Mouse (Mus musculus) megakaryocyte, embryonic 14.5 days (primary cell): ENCODE measurements at regions not wholly inside any gene's neighbourhood (a gene's known extent, or its start where the extent isn't known, plus 50 kb on each side); places are given as distances from the start of the nearest gene placed in this dataset.

Experiments
- H3K27me3 ChIP-seq: replicated peaks from 2 replicates; pipeline ENCODE3; 2012; ENCODE audit warnings: inconsistent platforms
- H3K36me3 ChIP-seq: replicated peaks from 2 replicates; pipeline ENCODE3; 2012; ENCODE audit warnings: low read length, inconsistent platforms, mixed read lengths
- H3K4me1 ChIP-seq: 2 replicates; pipeline ENCODE4 v1.6.1; 2012; ENCODE audit warnings: inconsistent platforms
- H3K4me3 ChIP-seq: replicated peaks from 2 replicates; pipeline ENCODE3; 2012; ENCODE audit warnings: moderate library complexity, mild to moderate bottlenecking, inconsistent platforms
- H3K9me3 ChIP-seq: 2 replicates; pipeline ENCODE4 v1.6.1; 2012; ENCODE audit warnings: inconsistent platforms
- FLI1 ChIP-seq: IDR thresholded peaks from 2 replicates; pipeline ENCODE4 v1.6.1; 2012; ENCODE audit warnings: low read length, inconsistent platforms, mixed read lengths
- GATA1 ChIP-seq: IDR thresholded peaks from 3 replicates; pipeline ENCODE4 v1.6.1; 2012; ENCODE audit warnings: mixed read lengths, low read length, inconsistent platforms, borderline replicate concordance

GRCm38 (mm10) chr6:50806376-50807077 lies 152.3 kb upstream of the Npvf start:
- no peaks in the 10 kb centered on the region for H3K36me3 ChIP-seq
- no peaks in the 10 kb centered on the region for H3K4me1 ChIP-seq
- no peak for TF ChIP-seq GATA1
- TF ChIP-seq FLI1: no peak
- peaks cover 16% of the 10 kb centered on the region for H3K27me3 ChIP-seq
- no peak overlapping the region for H3K4me3 ChIP-seq
- H3K9me3 ChIP-seq: no peaks in the 10 kb centered on the region

GRCm38 (mm10) chr6:50807187-50808012 lies 153.2 kb upstream of the Npvf start:
- H3K9me3 ChIP-seq: no peaks in the 10 kb centered on the region
- H3K4me1 ChIP-seq: no peaks in the 10 kb centered on the region
- TF ChIP-seq GATA1: no peak
- TF ChIP-seq FLI1: no peak
- no peaks in the 10 kb centered on the region for H3K36me3 ChIP-seq
- no peak overlapping the region for H3K4me3 ChIP-seq
- peaks cover 16% of the 10 kb centered on the region for H3K27me3 ChIP-seq

- no peaks in the 10 kb centered on the region for H3K4me1 ChIP-seq
- H3K36me3 ChIP-seq: no peaks in the 10 kb centered on the region
- peaks cover 15% of the 10 kb centered on the region for H3K27me3 ChIP-seq
- no peak for TF ChIP-seq GATA1
- TF ChIP-seq FLI1: no peak
- no peak overlapping the region for H3K4me3 ChIP-seq
- H3K9me3 ChIP-seq: no peaks in the 10 kb centered on the region
These were observed 153.9 kb upstream of the Npvf start for GRCm38 (mm10) chr6:50808126-50808525.

GRCm38 (mm10) chr6:50808811-50809668 lies 154.8 kb upstream of the Npvf start:
- no peak for TF ChIP-seq FLI1
- TF ChIP-seq GATA1: no peak
- peaks cover 12% of the 10 kb centered on the region for H3K27me3 ChIP-seq
- H3K9me3 ChIP-seq: no peaks in the 10 kb centered on the region

DNA sequence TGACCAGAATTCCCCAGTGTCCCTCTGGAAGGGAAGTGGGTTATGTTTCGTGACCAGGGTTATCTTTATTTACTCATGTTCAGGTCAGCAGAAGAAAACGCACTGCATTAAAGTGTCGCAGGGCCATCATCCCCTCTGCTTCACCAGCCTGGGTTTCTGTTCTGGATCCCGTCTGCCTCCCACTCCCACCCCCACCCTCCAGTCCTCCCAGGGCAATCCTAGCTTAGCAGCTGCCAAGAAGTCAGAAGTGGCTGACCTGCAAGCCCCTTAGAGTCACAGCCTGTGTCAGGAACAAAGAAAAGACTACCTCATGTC lies 155.4 kb upstream of the Npvf start:
- peaks cover 9% of the 10 kb centered on the region for H3K27me3 ChIP-seq
- no peaks in the 10 kb centered on the region for H3K4me1 ChIP-seq
- H3K36me3 ChIP-seq: no peaks in the 10 kb centered on the region
- TF ChIP-seq GATA1: no peak
- TF ChIP-seq FLI1: no peak
- H3K4me3 ChIP-seq: no peak overlapping the region
- H3K9me3 ChIP-seq: no peaks in the 10 kb centered on the region

More at GRCm38 (mm10) chr6:50808811-50809668, 154.8 kb upstream of the Npvf start:
- Histone ChIP-seq H3K4me1 (no peaks in the 10 kb centered on the region), H3K36me3 (no peaks in the 10 kb centered on the region), H3K4me3 (no peak overlapping the region)

- Histone ChIP-seq H3K9me3 (no peaks in the 10 kb centered on the region), H3K27me3 (peaks cover 13% of the 10 kb centered on the region), H3K4me1 (no peaks in the 10 kb centered on the region), H3K4me3 (no peak overlapping the region), H3K36me3 (no peaks in the 10 kb centered on the region)
- no peak for TF ChIP-seq GATA1
- TF ChIP-seq FLI1: no peak
These were observed 160.8 kb upstream of the Npvf start for GRCm38 (mm10) chr6:50814936-50815500.

- no peaks in the 10 kb centered on the region for H3K9me3 ChIP-seq
- H3K27me3 ChIP-seq: peaks cover 17% of the 10 kb centered on the region
- H3K4me1 ChIP-seq: no peaks in the 10 kb centered on the region
- H3K36me3 ChIP-seq: no peaks in the 10 kb centered on the region
- TF ChIP-seq FLI1 (no peak), GATA1 (no peak)
- no peak overlapping the region for H3K4me3 ChIP-seq
These were observed 161.3 kb upstream of the Npvf start for GRCm38 (mm10) chr6:50815579-50815978.

- peaks cover 28% of the 10 kb centered on the region for H3K27me3 ChIP-seq
- no peak for TF ChIP-seq GATA1
- TF ChIP-seq FLI1: no peak
- no peaks in the 10 kb centered on the region for H3K36me3 ChIP-seq
- H3K4me1 ChIP-seq: no peaks in the 10 kb centered on the region
- H3K9me3 ChIP-seq: no peaks in the 10 kb centered on the region
- H3K4me3 ChIP-seq: no peak overlapping the region
These were observed 163.2 kb upstream of the Npvf start for GRCm38 (mm10) chr6:50817430-50817829.

DNA sequence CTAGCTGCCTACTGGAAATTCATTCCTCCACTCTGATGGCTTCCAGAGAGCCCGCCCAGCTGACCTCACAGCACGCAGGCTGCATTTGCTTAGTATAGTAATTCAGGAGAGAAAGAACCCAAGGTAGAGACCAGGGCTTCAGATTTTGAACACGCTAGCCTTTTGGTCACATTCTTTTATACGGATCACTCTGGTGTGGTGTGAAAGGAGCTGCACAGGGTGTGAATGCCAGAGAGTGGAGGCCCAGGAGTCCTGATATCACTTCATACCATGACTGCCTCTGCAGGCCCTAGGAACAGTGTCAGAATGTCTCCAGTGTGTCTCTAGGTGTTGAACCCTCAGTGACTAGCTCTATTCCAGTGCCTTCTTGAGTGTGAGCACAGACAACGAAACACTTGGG lies 164.2 kb upstream of the Npvf start:
- TF ChIP-seq FLI1: no peak
- TF ChIP-seq GATA1: no peak
- H3K27me3 ChIP-seq: peaks cover 34% of the 10 kb centered on the region
- no peak overlapping the region for H3K4me3 ChIP-seq
- no peaks in the 10 kb centered on the region for H3K36me3 ChIP-seq
- peaks cover 8% of the 10 kb centered on the region for H3K4me1 ChIP-seq
- H3K9me3 ChIP-seq: no peaks in the 10 kb centered on the region
